Mouse (Mus musculus): ENCODE measurements around the gene Prh1.
"Not testable (repeated sequence)": the region's sequence is repeated elsewhere in the genome, so short reads cannot be mapped to it uniquely, and the experiment has no call there.

Prh1 gene

GRCm38 (mm10) chr6:132569509-132569908 is at the start of gene Prh1:
TSS of gene Prh1 (plus strand) at chr6:132569809.
- not testable (repeated sequence) for DNase-seq (ENCODE audit: low spot score)

GRCm38 (mm10) chr6:132595613-132596012 is 26.0 kb downstream of the Prh1 start, which contains the start of gene Prp2:
TSS of gene Prp2 (plus strand) at chr6:132595913.
- not testable (repeated sequence) for DNase-seq (ENCODE audit: low spot score)
